Mouse (Mus musculus) brain, embryonic 14.5 days (tissue): ENCODE results near the gene Clec2g.

Experiments used
- CTCF ChIP-seq: fragments of 200-500 bp; IDR thresholded peaks from 2 replicates; pipeline ENCODE4 v1.5.1; 2012; ENCODE audit warnings: inconsistent platforms, mild to moderate bottlenecking, moderate library complexity, borderline replicate concordance; ENCODE audit not compliant: insufficient read depth, insufficient read length; ENCODE audit errors: extremely low read depth
- POLR2A ChIP-seq: fragments of 200-500 bp; IDR thresholded peaks from 2 replicates; pipeline ENCODE4 v1.6.1; 2012; ENCODE audit warnings: mild to moderate bottlenecking, inconsistent platforms, borderline replicate concordance; ENCODE audit not compliant: poor library complexity, insufficient read depth, insufficient read length, severe bottlenecking; ENCODE audit errors: extremely low read depth

- TF ChIP-seq POLR2A (no peak), CTCF (no peak)
These were observed 61.3 kb downstream of the Clec2g start for GRCm38 (mm10) chr6:128995250-128996053.
